Mouse (Mus musculus) left cerebral cortex, adult 11 months (tissue): ENCODE results near the gene Chrnd.

Experiments
- DNase-seq: peaks from one replicate; pipeline ENCODE4 v3.0.0; 2022; ENCODE audit warnings: low spot score

Gene Chrnd

DNA sequence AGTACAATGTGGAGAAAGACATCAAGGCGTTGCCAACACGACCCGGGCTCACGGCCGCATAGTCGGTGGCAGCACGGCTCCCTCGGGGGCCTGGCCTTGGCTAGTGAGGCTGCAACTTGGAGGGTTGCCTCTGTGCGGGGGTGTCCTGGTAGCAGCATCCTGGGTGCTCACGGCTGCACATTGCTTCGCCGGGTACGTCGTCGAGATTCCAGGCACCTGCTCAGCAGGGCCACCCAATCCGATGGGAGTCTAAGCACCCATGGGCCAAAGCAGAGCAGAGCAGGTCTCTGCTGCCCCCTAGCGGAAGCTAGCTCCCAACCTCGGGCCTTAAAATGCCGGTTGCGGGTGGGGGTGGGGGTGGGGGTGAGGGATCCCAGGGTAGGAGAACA lies 5.7 kb upstream of the Chrnd start:
- peak; percentile 39 for DNase-seq

DNA sequence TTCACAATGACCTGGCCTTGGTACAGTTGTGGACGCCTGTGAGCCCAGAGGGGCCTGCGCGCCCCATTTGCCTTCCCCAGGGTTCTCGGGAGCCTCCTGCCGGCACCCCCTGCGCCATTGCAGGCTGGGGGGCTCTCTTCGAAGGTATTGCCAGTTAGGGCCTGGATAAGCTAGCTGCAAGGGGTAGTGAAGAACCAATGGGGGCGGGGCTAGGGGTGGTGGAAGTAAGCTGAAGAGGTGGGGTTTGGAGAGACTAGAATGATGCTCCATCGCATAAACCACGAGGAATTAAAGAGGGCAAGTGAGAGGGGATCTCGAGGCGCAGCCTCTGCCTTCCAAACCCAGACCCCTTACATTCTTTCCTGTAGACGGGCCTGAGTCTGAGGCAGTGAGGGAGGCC lies 4.9 kb upstream of the Chrnd start:
- DNase-seq: no peak

DNA sequence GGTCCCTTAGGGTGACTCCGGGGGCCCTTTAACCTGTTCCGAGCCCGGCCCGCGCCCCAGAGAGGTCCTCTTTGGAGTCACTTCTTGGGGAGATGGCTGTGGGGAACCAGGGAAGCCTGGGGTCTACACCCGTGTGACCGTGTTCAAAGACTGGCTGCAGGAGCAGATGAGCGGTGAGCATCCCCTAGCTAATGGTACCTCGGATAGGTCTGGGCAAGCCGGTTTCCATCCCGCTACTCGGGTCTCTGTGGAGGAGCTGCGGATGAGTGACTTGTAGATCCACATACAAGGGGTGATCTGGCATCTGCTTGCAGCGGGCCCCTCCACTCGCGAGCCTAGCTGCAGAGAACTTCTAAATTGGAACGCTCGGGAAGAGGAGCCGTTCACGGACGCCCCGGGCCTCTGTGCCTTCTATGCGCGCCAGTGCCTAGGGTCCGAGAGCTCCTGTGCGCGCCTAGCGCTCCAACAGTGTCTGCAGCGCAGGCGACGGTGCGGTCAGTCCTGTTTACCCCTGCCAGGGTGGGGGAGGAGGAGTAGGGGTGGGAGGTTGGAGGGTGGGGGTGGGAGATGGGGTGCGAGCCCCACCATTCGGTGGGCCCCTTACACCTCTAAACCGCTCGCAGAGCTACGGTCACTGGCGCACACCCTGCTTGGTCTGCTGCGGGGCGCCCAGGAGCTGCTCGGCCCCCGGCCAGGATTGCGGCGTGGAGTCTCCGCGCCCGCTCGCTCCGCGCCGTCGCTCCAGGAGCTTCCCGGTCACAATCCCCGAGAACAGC lies 4.0 kb upstream of the Chrnd start:
- DNase-seq: no peak

DNA sequence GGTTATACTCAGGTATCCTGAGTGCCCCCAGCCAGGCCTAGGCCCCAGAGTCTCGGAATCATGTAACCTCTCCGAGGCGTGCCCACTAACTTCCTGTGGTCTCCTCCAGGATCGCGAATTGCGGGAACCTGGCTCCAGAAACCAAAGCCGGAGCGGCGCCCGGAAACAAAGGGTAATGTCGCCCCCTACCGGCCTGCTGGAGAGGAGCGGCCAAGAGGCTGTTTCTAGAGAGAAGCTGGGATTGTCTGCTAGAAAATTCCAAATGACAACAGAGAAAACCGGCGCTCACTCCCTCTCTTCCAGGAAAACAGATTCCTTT lies 3.4 kb upstream of the Chrnd start:
- peak; percentile 18 for DNase-seq

DNA sequence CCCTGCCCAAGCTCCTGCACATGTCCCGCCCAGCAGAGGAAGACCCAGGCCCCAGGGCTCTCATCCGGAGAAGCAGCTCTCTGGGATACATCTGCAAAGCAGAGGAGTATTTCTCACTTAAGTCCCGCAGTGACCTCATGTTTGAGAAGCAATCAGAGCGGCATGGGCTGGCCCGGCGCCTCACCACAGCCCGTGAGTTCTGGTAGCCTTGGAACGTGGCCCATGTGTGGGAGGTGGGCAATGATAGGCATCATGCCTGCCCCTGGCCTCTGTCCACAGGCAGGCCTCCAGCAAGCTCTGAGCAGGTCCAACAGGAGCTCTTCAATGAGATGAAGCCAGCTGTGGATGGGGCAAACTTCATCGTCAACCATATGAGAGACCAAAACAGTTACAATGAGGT lies 6.9 kb downstream of the Chrnd start:
- no peak for DNase-seq

DNA sequence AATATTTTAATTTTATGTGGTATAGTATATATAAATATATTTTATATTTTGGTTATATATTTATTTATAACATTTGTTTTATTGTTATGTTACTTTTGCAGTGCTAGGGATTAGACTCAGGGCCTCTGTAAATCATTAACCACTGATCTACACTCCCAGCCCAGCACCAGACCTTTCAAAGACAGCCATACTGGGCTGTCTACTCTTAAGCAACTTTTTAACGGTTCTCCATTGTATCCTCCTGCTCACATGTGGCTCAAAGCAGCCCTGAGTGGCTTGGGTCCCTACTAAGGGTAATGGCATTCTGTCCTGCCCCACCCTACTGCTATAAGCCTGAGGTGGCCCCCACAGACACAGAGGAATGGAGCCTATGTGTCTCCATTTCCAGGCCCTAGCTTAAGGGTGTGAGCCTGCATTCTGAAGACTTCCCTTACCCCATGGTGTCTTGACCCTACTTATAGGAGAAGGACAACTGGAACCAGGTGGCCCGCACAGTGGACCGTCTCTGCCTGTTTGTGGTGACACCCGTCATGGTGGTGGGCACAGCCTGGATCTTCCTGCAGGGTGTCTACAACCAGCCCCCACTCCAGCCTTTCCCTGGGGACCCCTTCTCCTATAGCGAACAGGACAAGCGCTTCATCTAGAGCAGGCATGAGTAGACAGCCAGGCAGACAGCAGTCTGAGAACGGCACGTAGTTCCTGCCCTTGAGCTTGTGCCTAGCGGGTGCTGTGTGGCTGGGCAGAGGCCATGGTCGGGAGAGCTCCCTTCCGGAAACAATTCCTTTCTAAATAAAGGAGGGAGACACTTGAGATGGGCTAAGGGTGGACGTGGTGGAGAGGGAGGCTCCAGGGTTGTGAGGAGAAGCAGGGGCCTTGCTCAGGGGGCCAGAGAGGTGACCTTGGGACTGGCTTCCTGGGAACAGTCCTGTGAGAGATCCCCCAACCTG lies 8.0 kb downstream of the Chrnd start:
- DNase-seq: no peak

DNA sequence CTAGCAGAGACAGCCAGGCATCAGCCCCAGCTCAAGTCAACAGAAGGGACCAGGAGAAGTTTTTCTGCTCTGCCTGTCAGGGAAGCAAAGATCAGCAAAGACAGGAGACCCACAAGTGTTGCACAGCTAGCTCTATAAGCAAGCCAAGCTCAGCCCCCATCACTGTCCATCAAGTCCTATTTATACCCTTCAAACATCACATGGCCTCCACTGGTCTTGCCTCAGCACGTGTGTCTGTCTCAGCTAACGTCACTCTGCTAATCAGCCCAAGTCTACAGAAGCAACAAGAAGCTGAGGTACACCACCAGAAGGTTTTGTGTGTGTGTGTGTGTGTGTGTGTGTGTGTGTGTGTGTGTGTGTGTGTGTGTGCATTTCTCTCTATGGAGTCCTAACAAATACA lies 10.4 kb downstream of the Chrnd start:
- no peak for DNase-seq

DNA sequence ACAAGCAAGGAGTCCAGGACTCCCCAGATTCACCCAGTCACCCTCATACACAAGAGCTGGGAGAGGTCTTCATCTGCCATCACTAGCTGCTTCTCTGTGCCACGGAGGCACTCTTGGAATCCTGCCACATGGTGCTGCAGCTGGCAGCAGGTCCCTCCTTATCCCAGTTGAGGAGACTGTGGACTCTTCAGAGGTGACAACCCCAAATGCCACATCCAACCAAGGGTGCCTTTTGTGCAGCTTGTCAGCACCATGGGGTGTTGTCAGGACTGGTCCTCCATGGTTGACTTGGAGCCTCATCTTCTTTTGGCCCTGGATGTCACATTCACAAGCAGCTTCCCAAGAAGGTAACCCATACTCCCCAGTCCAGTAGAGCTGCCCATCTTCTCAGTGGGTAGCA lies 11.4 kb downstream of the Chrnd start:
- no peak for DNase-seq

DNA sequence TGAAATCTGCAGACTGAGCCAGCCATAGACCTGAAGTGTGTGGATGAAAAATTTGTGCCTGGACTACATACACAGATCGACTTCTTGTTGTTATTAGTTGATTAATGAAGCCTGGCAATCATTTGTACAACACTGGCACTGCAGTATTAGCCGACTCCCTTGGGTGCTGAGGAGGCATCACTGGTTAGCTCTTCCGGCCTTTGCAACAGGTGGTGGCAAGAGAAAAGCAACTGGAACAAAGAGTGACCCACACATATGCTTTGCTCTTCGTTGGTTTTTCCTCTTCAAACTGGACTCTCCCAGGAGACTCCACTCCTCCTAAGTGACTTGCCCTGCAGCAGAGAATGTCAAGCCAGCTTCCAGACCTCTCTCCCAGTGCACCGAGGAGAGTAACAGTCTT lies 13.4 kb downstream of the Chrnd start:
- DNase-seq: no peak

DNA sequence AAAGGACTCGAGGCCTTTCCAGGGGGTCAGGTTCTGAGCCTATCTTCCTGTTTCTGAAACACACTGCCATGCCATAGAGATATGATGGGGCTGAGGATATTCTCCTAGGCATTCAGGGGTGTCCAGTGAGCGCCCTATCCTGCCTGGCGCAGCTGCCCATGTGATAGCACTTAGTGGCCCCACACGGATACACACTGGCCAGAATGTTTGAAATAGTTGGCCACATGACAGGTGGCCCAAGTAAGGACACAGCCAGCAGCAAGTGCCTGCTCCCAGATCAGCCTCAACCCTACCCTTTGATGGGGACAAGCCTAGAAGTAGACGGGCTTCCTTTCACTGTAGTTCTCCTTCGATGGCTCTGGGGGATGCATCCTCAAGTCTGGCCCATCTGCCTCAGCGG lies 14.1 kb downstream of the Chrnd start, which contains the start of gene Chrng:
Gene Chrng (plus strand): TSS at position 193 of the 400 bp plus-strand sequence.
- DNase-seq: no peak

DNA sequence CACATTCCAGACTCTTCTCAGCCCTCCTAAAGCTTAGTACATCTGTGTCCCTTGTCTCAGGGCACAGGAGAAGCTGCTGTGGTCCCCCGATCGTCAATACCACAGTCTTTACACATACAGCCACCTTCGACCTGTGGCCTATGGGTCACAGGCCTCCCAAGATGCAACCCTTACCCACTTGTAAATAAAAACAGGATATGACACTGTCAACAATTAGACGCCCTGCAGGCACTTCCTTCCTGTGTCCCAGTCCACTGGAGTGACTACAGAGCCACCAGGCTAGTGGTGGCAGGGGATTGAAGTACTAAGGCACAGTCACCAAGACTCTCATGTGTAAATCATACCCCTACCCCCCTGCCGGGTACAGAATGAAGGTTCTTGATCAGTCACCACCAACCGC lies 14.6 kb downstream of the Chrnd start:
- DNase-seq: no peak

DNA sequence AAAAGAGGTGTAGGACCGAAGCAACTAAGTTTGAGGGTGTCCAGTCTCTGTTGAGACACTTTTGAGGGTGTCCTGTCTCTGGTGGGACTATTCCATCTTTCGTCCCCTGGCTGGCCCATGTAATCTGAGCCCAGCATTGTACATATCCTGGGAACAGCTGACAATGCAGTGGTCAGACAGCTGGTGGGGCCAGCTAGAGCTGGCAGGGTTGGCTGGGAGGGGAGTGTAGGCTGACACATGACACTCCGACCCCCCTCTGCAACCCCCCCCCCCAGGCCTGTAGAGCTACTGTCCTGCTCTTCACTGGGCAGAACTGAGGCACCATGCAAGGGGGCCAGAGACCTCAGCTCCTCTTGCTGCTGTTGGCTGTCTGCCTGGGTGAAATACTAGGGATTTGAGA lies 15.1 kb downstream of the Chrnd start:
- no peak for DNase-seq

DNA sequence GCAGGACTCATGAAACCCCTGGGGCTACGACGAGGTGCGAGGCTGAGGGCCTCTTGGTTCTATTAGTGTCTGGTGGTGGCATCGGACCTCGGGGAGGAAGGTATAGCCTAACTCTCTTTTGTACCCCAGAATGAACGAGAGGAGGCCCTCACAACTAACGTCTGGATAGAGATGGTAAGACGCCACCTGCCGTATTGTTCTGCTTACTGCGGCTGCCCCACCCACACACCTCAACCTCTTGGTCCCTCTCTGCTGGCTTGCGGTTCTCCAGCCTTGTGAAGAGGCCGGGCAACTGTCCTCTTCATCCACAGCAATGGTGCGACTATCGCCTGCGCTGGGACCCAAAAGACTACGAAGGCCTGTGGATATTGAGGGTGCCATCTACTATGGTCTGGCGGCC lies 15.9 kb downstream of the Chrnd start:
- DNase-seq: no peak

DNA sequence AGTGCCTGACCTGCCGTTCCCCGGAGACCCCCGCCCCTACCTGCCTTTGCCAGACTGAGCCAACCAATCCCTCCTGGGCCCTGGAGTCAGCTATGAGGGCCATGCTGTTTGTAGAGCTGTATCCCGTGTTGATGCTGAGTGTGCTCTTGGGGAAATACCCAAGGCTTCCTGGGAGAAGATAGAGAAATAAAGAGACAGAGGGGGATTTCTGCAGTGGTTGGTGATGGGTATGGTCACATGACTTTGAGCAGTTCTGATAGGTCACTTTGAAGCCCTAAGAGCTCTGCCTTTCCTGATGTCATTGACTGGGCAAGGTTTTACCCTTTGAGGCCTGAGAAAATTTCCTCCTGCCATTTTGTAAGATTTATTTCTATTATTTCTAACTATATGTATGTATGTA lies 21.0 kb downstream of the Chrnd start:
- no peak for DNase-seq

DNA sequence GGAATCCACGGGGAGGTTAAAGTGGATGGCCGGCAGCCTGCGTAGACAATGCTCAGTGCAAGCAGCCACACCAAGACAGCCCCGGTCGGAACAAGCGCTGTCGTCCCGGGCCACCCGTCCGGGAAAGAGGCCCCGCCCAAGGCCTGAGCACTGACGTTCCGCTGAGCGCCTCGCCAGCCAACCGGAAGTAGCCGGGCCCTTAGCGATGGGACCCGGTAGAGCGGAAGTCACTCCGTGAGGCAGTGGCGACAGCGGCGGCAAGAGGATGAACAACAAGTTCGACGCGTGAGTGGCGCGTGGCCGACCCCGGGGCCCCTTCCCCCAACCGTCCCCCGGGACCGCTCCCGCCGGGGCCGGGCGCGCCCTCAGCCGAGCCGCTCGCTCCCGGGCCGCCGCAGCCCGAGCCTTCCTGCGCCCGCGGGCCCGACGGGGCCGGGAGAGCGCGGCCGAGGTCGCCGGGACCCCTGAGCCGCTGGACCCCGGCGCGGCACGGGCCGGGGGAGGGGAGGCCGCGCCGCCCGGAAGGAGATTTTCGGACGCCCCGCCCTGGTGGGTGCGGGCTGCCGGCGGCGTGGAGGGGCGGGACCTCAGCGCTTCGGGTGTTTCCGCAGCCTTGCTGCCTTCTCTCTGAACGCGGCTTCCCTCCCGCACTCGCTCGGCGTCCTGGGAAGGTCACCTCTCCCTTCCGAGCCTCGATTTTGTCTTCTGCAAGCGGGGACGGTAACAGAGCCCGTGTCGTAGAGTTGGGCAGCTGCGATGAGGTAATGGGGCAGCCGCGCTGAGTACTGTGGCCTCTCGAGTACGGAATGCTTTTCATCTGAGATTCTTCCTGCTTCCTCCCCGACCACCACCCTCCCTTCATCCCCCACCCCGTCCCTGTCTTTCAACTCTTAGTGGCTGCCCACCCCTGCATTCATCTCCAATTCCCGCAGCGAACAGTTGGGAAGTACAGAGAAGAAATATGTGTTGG lies 23.6 kb downstream of the Chrnd start, which contains the start of gene Eif4e2:
Gene Eif4e2 (plus strand): TSS at position 180 of the 970 bp plus-strand sequence.
- DNase-seq: peak; percentile 84

DNA sequence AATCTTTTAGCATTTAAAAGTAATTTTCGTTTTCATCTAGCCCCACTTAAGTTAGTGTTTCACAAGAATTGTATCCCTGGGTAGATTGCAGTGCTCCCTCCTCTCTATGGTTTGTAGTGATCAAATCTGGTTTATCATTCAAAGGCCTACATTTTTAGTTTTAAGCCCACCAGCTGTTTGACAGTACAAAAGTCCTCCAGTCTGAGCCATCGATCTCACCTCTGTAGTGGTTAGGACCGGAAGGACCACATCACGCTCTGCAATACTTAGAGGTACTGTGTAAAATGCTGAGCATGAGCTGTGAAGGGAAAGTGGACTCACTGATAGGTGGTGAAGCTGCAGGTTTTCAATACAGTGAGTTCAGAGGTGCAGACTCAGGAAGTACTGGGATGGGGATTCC lies 24.3 kb downstream of the Chrnd start:
- no peak for DNase-seq

DNA sequence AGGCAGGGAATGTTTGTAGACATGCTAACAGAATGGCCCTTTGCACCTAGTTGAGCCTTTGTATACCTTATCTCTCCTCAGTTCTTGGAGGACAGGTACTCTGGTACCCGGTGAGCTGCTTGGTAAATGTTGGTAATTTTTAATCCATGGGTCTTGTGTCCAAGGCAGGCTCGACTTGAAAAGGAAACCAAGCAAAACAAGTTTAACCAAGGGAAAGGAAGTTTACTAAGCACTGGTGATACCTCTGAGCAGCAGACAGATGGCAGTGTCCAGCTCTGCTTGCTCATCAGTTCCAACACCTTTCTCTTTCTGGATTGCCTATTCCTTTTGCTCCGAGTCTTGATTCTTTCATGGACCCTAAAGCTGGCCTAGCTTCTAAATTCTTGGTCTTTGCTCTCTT lies 27.5 kb downstream of the Chrnd start:
- no peak for DNase-seq

DNA sequence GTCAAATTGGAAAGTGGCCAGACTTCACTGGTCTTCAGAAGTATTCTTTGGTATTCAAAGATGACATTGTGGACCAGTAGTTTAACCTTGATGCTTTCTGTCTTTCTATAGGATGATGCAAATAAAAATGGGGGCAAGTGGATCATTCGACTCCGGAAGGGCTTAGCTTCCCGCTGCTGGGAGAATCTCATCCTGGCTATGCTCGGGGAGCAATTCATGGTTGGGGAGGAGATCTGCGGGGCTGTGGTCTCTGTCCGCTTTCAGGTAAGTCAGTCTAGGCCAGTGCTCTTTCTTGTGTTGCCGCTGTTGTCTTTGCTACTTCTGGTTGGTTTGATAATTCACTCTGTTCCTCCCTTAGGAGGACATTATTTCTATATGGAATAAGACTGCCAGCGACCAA lies 35.3 kb downstream of the Chrnd start:
- DNase-seq: no peak

DNA sequence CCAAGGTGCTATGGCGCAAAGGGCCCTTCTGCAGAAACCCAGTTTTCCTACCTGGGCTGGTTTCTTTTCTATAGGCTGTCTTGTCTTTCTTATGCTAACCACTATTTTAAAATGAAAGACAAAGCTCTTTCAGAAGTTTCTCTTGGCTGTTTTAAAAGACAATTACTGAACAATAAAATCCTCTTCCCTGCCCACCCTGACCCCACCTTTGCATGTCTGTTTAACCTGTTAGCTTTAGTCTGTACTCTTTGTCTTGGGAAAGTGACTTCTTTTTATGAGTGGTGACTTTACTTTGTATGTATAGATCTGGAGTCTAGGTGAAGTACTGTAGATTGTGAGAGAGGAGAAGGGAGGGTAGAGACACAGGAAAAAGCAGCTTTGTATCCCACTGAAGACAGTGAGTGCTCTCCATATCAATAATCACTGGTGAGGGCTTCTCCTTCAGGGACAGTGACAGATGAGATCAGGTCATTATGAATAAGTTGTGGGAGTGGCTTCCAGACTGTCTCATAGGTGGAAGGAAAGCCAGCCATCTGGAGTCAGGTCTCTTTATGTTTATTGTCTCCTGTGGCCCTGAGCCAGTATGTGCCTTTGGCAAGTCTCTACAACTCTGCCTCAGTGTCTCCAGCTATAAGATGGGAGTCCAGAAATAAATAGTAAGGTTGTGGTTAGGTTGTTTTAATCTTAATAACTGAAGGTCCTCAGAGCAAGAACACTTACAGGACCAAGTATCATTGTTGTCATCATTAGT lies 36.2 kb downstream of the Chrnd start:
- DNase-seq: no peak

DNA sequence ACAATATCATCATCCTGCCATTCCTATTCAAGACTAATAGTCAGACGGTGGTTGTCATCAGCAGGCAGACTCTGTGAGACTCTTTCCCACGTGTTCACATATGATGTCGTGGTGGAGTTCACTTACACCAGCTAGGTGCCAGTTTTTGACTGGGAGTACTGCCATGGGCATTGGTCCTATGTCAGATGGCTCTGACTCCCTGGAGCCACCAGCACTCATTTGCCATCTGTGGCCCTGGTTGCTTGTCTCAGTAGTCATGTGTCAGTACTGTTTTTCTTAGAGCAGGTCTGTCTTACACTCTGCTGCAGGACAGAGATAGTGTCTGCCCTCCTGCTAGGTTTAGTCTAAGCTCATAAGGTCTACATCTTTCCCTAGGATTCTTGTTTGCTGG lies 36.7 kb downstream of the Chrnd start:
- DNase-seq: no peak

DNA sequence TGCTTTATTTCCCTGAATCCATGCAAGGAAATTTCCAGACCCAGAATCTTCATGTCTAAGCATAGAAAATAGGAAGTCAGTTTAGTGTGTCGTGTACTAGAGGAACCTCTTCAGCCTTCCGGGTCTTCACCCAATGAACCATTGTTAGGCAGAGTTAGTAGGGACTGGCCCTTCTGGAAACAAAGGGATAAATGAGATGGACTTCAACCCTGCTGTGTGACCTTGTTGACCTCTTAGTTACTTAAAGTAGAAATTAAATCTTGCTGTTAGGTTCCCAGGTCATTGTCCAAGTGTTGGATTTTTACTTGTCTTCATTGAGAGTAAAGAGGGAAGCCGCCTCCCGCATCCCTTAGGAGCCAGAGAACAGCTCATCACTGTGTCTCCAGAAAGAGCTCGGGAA lies 40.2 kb downstream of the Chrnd start:
- no peak for DNase-seq
